Mouse (Mus musculus) myocyte (in vitro differentiated cells): ENCODE measurements at regions not wholly inside any gene's neighbourhood (a gene's known extent, or its start where the extent isn't known, plus 50 kb on each side); places are given as distances from the start of the nearest gene placed in this dataset.

ENCODE experiments used
- E2F4 ChIP-seq: IDR thresholded peaks from one replicate; pipeline ENCODE4 v1.6.1; 2011; ENCODE audit warnings: mild to moderate bottlenecking, control low read depth, moderate library complexity; ENCODE audit not compliant: insufficient read depth
- MAX ChIP-seq: IDR thresholded peaks from one replicate; pipeline ENCODE4 v1.6.1; 2011; ENCODE audit warnings: low read depth, mild to moderate bottlenecking, control low read depth
- MYOG ChIP-seq, 3 experiments: IDR thresholded peaks; one replicate each; pipeline ENCODE4 v1.6.1; 2011; ENCODE audit warnings: control low read depth in 2 of 3, low read depth in 2 of 3, mild to moderate bottlenecking in 2 of 3; ENCODE audit not compliant: insufficient read length in 2 of 3, control insufficient read depth in 1 of 3, insufficient read depth in 1 of 3
- POLR2A ChIP-seq: IDR thresholded peaks from one replicate; pipeline ENCODE4 v1.6.1; 2011; ENCODE audit warnings: low read depth, mild to moderate bottlenecking, control low read depth, moderate library complexity; ENCODE audit not compliant: insufficient read length
- POLR2AphosphoS2 ChIP-seq: IDR thresholded peaks from one replicate; pipeline ENCODE4 v1.6.1; 2011; ENCODE audit warnings: low read depth, control low read depth; ENCODE audit not compliant: insufficient read length
- USF1 ChIP-seq: IDR thresholded peaks from one replicate; pipeline ENCODE4 v1.6.1; 2011; ENCODE audit warnings: low read depth, mild to moderate bottlenecking, control low read depth, moderate library complexity

DNA sequence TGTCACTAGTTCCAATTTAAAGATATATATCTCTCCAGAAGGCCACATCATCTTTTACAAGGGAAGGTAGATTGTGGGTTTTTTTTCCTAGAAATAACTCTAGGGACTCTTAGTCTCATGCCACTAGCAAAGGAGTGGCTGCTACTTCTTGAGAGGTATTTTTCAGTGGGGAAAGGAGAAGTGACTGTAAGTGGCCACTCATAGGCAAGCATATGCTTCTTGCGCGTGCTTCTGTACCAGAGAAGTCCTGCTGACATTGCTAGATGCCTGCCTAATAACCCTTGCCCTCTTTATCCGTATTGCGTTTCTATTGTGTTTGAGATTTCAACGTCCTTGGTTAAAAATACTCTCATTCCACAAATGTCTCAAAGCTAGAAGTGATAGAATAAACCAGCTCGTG, 170.7 kb upstream of the Ncam1 start:
- TF ChIP-seq POLR2A (no peak), MYOG (IDR thresholded peaks at IDR 0.05; ENCODE audit: control insufficient read depth in 1 of 3, insufficient read depth in 1 of 3, insufficient read length in 2 of 3, low read depth in 2 of 3) (no peak), MAX (no peak), USF1 (no peak), POLR2AphosphoS2 (no peak), E2F4 (no peak)
